ENCODE assay signal across 9 mouse cellular contexts in the genomic region with DNA sequence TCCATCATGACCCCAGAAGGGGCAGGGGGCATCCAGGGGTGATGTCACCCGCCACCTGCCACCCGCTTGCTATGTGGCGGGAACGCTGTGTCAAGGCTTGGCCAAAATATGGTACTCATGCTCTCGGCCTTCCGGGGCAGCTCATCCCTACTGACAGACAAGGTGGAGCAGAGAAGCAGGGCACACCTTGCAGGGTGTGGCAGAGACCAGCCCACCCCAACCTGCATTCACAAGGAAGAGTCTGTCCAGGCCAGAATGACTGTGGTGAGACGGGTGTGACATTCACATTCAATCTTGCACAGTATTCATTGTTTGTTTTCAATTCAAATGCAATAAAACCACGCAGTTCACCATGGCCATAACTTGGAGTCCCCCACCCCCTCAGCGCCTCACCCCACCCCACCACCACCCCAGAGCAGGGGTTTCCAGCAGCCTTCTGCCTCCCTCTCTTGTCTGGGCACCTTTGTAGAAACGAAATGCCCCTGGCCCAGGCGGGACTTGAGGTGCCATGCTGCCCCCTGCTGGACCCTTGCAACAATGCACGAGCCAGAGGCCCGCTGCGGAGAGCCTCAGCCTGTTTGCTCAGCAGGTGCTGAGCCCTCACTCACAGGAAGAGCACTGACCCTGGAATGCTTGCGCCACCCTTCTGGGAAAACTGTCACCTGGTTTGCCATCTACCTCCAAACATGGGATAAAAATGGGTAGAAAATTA. TPM values are rescaled to one million over a fixed set of nuclear protein-coding genes. Genes with fewer than 3 reads are reported as not detected.
DNase-seq lines count a peak whose midpoint lies in the region; ATAC-seq and TF ChIP-seq lines count a peak whose summit lies in the region.
"Had no signal": no experiment of that assay in that cellular context is flagged by ENCODE, and none has a peak within 500 bp of the region (broad histone marks: within the 10 kb centered on the region; RNA-seq: fewer than 3 reads in every experiment).

No protein-coding gene starts in this region.

- no peak overlapping the region for H3K9ac ChIP-seq in forebrain, embryonic 11.5 days (ENCODE audit: low read length)
- no peak overlapping the region for H3K9ac ChIP-seq in heart, postnatal 0 days (replicated peaks; ENCODE audit: low read depth, low read length)
- no peak overlapping the region for H3K9ac ChIP-seq in neural tube, embryonic 15.5 days (replicated peaks)
- H3K9ac ChIP-seq: embryonic facial prominence, embryonic 12.5 days had no signal

- H3K4me2 ChIP-seq in forebrain, embryonic 11.5 days (ENCODE audit: low read depth, low read length, severe bottlenecking) = no peak overlapping the region
- no peak overlapping the region for H3K4me2 ChIP-seq in heart, postnatal 0 days (ENCODE audit: low read depth, low read length)
- no peak overlapping the region for H3K4me2 ChIP-seq in neural tube, embryonic 15.5 days
- H3K4me2 ChIP-seq: embryonic facial prominence, embryonic 12.5 days had no signal

- no peak overlapping the region for H3K4me3 ChIP-seq in forebrain, embryonic 11.5 days (ENCODE audit: low read depth, low read length)
- no peak overlapping the region for H3K4me3 ChIP-seq in heart, postnatal 0 days (ENCODE audit: low read depth, low read length)
- no peak overlapping the region for H3K4me3 ChIP-seq in neural tube, embryonic 15.5 days (replicated peaks)
- H3K4me3 ChIP-seq in testis, adult 2 months (ENCODE audit: control insufficient read depth, low read depth, low read length) = no peak overlapping the region
- H3K4me3 ChIP-seq: embryonic facial prominence, embryonic 12.5 days had no signal

- no peak for TF ChIP-seq EP300 in heart, postnatal 0 days (IDR thresholded peaks at IDR 0.05; ENCODE audit: low read depth)

- H3K36me3 ChIP-seq in forebrain, embryonic 11.5 days (ENCODE audit: control insufficient read depth, insufficient read depth, low read length) = no peaks in the 10 kb centered on the region
- no peaks in the 10 kb centered on the region for H3K36me3 ChIP-seq in heart, postnatal 0 days (replicated peaks; ENCODE audit: control insufficient read depth, insufficient read depth, low read length)
- H3K36me3 ChIP-seq in neural tube, embryonic 15.5 days = no peaks in the 10 kb centered on the region
- no peaks in the 10 kb centered on the region for H3K36me3 ChIP-seq in testis, adult 2 months (ENCODE audit: control insufficient read depth, insufficient read depth, low read length)
- H3K36me3 ChIP-seq: embryonic facial prominence, embryonic 12.5 days had no signal

- H3K4me1 ChIP-seq in forebrain, embryonic 11.5 days (replicated peaks; ENCODE audit: control insufficient read depth, insufficient read depth, low read length) = no peaks in the 10 kb centered on the region
- no peaks in the 10 kb centered on the region for H3K4me1 ChIP-seq in heart, postnatal 0 days (ENCODE audit: control insufficient read depth, insufficient read depth)
- H3K4me1 ChIP-seq in neural tube, embryonic 15.5 days = peaks cover 23% of the 10 kb centered on the region; the same call in 1 of the 2 replicates
- H3K4me1 ChIP-seq in testis, adult 2 months (ENCODE audit: control insufficient read depth, insufficient read depth, low read length) = no peaks in the 10 kb centered on the region

- H3K9me3 ChIP-seq in forebrain, embryonic 11.5 days (ENCODE audit: control insufficient read depth, low read length) = no peaks in the 10 kb centered on the region
- H3K9me3 ChIP-seq in heart, postnatal 0 days (replicated peaks; ENCODE audit: control insufficient read depth, low read length) = no peaks in the 10 kb centered on the region
- no peaks in the 10 kb centered on the region for H3K9me3 ChIP-seq in neural tube, embryonic 15.5 days (replicated peaks)
- H3K9me3 ChIP-seq: embryonic facial prominence, embryonic 12.5 days had no signal

- TF ChIP-seq POLR2A in testis, adult 2 months (IDR thresholded peaks at IDR 0.05; ENCODE audit: control insufficient read depth, low read depth, low read length) = 0 out of 2 replicates have a peak, but pooled peaks have one; percentile 10

- H3K27me3 ChIP-seq in forebrain, embryonic 11.5 days (ENCODE audit: control insufficient read depth, insufficient read depth, low read length) = no peaks in the 10 kb centered on the region
- no peaks in the 10 kb centered on the region for H3K27me3 ChIP-seq in heart, postnatal 0 days (ENCODE audit: control insufficient read depth, insufficient read depth, low read length)
- H3K27me3 ChIP-seq in neural tube, embryonic 15.5 days (replicated peaks) = peaks cover 7% of the 10 kb centered on the region; the same call in 1 of the 2 replicates
- H3K27me3 ChIP-seq in testis, adult 2 months (ENCODE audit: control insufficient read depth, insufficient read depth, low read length) = no peaks in the 10 kb centered on the region

- H3K27ac ChIP-seq in forebrain, embryonic 11.5 days (ENCODE audit: low read depth, low read length) = no peak overlapping the region
- H3K27ac ChIP-seq in heart, postnatal 0 days (ENCODE audit: low read depth) = no peak overlapping the region
- no peak overlapping the region for H3K27ac ChIP-seq in neural tube, embryonic 15.5 days (replicated peaks)
- H3K27ac ChIP-seq in testis, adult 2 months (ENCODE audit: control insufficient read depth, insufficient read depth, low read depth, low read length) = no peak overlapping the region
- H3K27ac ChIP-seq: embryonic facial prominence, embryonic 12.5 days had no signal

- WGBS in forebrain, embryonic 11.5 days = 44% methylated on average over 15 of the region's 15 CpGs
- 42% methylated on average over 15 of the region's 15 CpGs for WGBS in heart, postnatal 0 days
- WGBS in neural tube, embryonic 15.5 days = 43% methylated on average over 15 of the region's 15 CpGs

- TF ChIP-seq CTCF in heart, postnatal 0 days (IDR thresholded peaks at IDR 0.05; ENCODE audit: low read depth) = peak; percentile 93
- TF ChIP-seq CTCF in testis, adult 2 months (IDR thresholded peaks at IDR 0.05; ENCODE audit: control insufficient read depth, insufficient read depth, insufficient replicate concordance, low read depth, low read length) = peak; percentile 93

- ATAC-seq in forebrain, embryonic 11.5 days (replicated peaks; ENCODE audit: low FRiP score) = peak; percentile 74
- ATAC-seq in heart, postnatal 0 days (ENCODE audit: insufficient read depth, low read depth) = peak; percentile 31; the same call in 1 of the 2 replicates
- peak; percentile 79 for ATAC-seq in neural tube, embryonic 15.5 days (ENCODE audit: low FRiP score)

- DNase-seq in CD4-positive, CD25-positive, alpha-beta regulatory T cell, adult 2 months (ENCODE audit: low read depth, low spot score) = peak; percentile 92
- DNase-seq in brain, embryonic 18.5 days (ENCODE audit: low read depth, low spot score) = peak; percentile 34
- peak; percentile 90 for DNase-seq in forebrain, embryonic 11.5 days (ENCODE audit: low spot score)
- peak; percentile 51 for DNase-seq in heart, postnatal 0 days (ENCODE audit: low spot score)
- DNase-seq in kidney, postnatal 25 days = peak; percentile 77 to 84
- DNase-seq in lung, adult 18-20 months = peak; percentile 49 to 62

RNA-seq across cellular contexts. Expression of a gene that starts 23.8 kb away (rescaled TPM):
- not detected in 2 replicates for polyA plus RNA-seq in forebrain, embryonic 11.5 days (2014; fragmentation: Nextera tagmentation; extraction: Ambion mirVana)
- not detected in 2 replicates for total RNA-seq in heart, postnatal 0 days (2014; rRNA removed; ENCODE audit: low replicate concordance)
- polyA plus RNA-seq in heart, postnatal 0 days (2015; fragmentation: Nextera tagmentation; extraction: Ambion mirVana) = not detected in 2 replicates
- not detected in 2 replicates for polyA plus RNA-seq in neural tube, embryonic 15.5 days (2015; fragmentation: Nextera tagmentation; extraction: Ambion mirVana)
- polyA plus RNA-seq in testis, adult 2 months (2012; rRNA removed) = 263 and 305 TPM in 2 replicates
- polyA plus RNA-seq: embryonic facial prominence, embryonic 12.5 days had no signal

RNA-seq across cellular contexts. Expression of a gene that starts 32.0 kb away (rescaled TPM):
- not detected in 2 replicates for polyA plus RNA-seq in forebrain, embryonic 11.5 days (2014; fragmentation: Nextera tagmentation; extraction: Ambion mirVana)
- total RNA-seq in heart, postnatal 0 days (2014; rRNA removed; ENCODE audit: low replicate concordance) = not detected in 2 replicates
- not detected in 2 replicates for polyA plus RNA-seq in heart, postnatal 0 days (2015; fragmentation: Nextera tagmentation; extraction: Ambion mirVana)
- polyA plus RNA-seq in neural tube, embryonic 15.5 days (2015; fragmentation: Nextera tagmentation; extraction: Ambion mirVana) = not detected in 2 replicates
- polyA plus RNA-seq in testis, adult 2 months (2012; rRNA removed) = 462 and 467 TPM in 2 replicates
- polyA plus RNA-seq: embryonic facial prominence, embryonic 12.5 days had no signal

Comparison
In these comparisons a context has a peak if more than half of its experiments do, and no peak if none do; other contexts are left out.
1. DNase-seq: peak in every context shown above with its lines; median percentile 92 in CD4-positive, CD25-positive, alpha-beta regulatory T cell, adult 2 months; 90 in forebrain, embryonic 11.5 days; 80 in kidney, postnatal 25 days; 56 in lung, adult 18-20 months; 51 in heart, postnatal 0 days; 34 in brain, embryonic 18.5 days.
2. RNA of a gene that starts 23.8 kb away (polyA plus RNA-seq): 263 to 305 TPM in testis, adult 2 months; not detected in neural tube, embryonic 15.5 days, not detected in forebrain, embryonic 11.5 days and not detected in heart, postnatal 0 days; every median in the first group is over 100 times any median in the second.
3. RNA of a gene that starts 32.0 kb away (polyA plus RNA-seq): 462 to 467 TPM in testis, adult 2 months; not detected in forebrain, embryonic 11.5 days, not detected in heart, postnatal 0 days and not detected in neural tube, embryonic 15.5 days; every median in the first group is over 100 times any median in the second.
4. Peak in every context shown above with its lines, with median percentiles within 50 percentile points of each other: ATAC-seq.